Mouse (Mus musculus) thymus, postnatal 36 days (tissue): ENCODE measurements around the gene Tnfsfm13.
"Not testable (repeated sequence)": the region's sequence is repeated elsewhere in the genome, so short reads cannot be mapped to it uniquely, and the experiment has no call there.

Experiments
- DNase-seq, 2 experiments: peaks; one replicate each; pipeline ENCODE4 v3.0.0; 2022; ENCODE audit warnings: mixed read lengths in 2 of 2

Tnfsfm13 gene

DNA sequence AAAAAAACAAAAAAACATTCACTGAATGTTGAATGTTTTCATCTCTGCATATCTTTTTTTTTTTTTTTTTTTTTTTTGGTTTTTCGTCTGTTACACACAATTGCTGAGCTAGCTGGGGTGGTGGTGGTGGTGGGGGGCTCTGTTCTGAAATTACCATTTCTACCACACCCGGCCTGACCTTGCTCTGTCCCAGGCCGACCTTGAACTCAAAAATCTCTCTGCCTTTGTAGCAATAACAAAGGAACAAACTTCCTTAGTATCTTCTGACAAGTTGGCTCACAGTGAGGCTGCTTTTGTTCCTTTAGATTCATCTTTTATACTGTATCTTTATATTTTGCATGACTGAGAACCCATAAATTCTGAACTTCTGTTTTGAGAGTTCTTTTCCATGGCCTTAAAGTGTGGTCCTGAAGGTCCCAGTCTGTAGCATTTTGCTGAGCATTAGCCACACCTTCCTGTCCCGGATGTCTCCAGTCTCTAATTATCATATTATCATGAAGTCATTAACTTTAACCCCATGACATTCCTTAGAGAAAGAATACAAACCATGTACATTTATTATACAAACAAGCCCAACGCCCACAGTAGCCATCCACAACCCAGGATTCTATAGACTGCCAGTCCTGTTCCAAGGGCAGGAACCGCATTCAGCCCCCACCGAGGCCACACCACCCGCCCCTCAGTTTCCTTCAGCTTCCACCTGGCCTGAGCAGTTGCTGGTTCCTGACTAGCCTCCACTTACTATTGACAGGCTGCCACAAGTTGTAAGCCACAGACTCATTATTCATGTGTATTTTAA is 8.1 kb upstream of the Tnfsfm13 start:
- no peak for DNase-seq

DNA sequence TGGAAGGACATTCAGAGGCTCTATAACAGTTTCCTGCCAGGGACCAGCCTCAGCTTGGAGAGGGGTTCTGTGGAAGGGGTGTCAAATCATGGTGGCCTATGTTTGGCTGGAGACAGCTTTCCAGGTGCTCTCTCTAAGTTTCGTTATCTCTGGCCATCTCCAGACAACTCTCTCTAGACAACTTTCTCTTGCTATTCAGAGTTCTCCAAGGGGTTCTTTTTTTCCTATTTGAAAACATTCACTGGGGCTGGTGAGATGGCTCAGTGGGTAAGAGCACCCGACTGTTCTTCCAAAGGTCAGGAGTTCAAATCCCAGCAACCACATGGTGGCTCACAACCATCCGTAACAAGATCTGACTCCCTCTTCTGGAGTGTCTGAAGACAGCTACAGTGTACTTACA is 7.5 kb upstream of the Tnfsfm13 start:
- DNase-seq, result not testable (repeated sequence)

DNA sequence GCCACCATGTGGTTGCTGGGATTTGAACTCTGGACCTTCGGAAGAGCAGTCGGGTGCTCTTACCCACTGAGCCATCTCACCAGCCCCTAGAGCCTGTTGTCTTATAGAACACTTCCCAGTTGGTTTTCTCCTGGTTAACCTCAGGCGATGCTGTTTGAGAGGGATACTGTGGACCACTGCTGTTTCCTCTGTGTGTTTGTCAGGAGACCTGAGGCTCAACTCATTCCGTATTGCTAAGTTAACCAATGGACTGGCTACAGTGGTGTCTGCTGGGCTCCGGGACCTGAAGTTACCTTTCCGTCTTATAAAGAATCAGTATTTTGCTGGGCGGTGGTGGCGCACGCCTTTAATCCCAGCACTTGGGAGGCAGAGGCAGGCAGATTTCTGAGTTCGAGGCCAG is 7.0 kb upstream of the Tnfsfm13 start:
- DNase-seq, result not testable (repeated sequence)

DNA sequence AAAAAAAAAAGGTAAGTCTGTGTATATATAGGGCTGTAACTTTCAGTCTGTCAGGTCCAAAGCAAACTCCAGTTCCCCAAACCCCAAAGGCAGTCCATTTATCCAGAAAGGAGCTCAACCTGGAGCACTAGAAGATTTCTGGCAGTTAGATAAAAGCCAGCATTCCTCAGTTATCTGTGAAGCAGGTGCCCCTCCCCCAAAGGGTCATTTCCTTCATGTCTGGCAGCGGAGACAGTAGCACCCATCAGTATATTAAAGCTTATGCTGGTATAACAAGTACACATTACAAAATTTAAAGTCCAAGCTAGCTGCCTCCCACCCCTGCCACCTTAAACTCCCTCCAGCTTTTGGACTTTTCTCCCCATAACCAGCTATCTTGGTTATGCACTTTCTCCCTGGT is 3.7 kb upstream of the Tnfsfm13 start:
- DNase-seq, result no peak

DNA sequence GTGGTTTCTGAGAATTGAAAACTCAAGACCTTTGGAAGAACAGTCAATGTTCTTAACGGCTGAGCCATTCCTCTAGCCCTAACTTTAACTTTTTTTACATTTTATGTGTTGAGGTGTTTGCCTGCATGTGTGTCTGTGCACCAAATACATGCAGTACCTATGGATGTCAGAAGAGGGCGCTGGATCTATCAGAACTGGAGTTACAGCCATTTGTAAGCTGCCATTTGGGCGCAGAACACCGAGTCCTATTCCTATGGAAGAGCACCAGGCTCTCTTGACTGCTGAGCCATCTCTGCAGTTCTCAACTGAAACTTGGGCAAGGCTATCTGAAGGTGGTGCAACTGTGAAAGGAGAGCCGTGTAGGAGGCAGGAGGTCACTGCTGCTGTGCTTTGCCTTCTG is 2.7 kb upstream of the Tnfsfm13 start:
- no peak for DNase-seq

DNA sequence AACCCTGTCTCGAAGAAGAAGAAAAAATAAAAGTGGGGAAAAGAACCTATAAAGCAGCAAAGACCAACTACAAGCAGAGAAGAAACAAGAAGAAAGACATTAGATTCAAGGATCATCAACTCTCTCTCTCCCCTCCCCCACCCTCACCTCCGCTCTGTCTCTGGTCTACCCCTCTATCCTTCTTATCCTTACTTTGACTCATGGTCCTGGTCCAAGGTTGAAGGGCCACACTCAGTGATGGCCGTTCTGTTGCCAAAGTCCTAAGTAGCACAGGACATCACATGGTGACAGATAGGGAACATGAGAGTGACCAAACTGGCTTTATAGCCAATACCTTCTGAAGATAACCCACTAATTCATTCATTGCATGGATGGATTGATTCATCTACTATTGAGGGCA is 1.5 kb upstream of the Tnfsfm13 start:
- DNase-seq, result no peak

DNA sequence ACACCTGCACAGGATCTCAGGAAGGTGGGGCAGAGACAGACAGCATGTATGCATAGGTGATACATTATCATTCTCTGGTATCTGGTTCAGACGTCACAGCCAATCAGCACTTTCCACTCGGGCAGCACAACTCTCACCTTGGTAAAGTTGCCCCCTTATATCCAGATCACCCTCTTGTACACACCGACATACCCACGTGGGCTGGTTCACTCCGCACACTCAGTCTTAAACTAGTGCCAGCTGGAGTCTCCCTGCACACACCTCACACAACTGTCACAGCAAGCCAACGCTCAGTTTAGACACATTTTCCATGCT is 895 bp downstream of the Tnfsfm13 start:
- DNase-seq, result no peak

DNA sequence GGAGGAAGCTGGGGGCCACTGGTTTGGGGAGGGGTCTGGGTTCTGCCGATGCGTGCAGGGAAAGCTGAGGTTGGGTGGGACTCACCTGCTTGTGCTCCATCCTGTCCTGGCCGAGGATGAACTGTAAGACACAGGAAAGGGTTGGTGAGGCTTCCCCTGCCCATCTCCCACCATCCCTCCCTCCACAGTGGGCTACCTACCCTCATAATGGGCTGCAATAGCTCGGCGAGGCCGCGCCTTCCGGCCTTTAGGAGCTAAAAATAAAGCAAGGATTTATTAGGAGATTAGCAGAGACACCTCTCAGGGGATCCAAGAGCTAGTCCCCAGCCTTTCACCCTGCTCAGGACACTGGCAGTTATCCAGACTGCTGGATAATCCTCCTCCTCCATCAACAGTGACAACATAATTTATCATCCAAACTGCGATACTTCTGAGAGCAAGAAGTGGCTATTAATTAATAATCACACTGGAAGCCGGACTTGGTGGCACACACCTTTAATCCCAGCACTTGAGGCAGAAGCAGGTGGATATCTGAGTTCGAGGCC is 2.4 kb downstream of the Tnfsfm13 start:
- no peak for DNase-seq

DNA sequence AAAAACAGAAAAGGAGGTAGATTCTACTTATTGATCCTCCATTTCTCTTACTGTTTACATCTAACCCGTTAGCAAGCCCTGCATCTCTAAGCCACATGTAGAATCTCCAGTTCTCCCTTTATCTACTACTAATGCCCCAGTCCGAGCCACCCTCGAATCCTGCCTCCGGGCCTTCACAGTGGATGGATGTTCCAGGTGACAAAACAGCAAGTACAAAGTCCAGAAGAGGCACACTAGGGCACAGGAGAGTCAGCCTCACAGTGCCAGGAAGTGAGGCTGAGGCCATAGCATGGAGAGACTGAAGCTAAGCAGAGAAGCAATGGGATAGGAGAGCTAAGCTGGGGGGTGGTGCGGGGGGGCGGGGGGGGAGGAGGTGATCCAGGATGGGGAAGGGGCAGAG is 3.0 kb downstream of the Tnfsfm13 start:
- no peak for DNase-seq

DNA sequence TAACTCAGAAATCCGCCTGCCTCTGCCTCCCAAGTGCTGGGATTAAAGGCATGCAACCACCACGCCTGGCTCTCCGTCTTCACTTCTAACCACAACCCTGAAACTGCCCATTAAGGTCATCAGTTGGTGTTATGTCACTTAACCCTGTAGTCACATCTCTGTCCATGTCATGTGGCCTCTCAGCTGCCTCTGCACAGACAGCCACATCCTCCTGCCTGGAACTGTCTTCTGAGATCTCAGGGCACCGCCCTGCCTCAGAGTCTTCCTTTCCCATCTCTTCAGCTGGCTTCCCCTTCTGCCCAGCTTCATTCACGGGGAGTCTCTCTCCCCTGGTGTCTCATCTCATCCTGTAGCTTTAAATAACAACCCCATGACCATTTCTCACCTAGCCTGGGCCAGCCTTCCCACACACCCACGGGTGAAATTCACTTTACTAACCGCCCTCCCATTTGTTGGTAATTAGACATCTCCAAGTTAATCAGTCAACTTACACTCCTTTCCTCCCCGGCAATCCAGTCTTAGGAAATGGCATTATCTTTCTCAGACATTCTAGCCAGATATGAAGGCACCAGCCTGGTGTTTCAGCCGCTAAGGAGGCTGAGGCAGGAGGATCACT is 3.6 kb downstream of the Tnfsfm13 start:
- DNase-seq, result no peak

DNA sequence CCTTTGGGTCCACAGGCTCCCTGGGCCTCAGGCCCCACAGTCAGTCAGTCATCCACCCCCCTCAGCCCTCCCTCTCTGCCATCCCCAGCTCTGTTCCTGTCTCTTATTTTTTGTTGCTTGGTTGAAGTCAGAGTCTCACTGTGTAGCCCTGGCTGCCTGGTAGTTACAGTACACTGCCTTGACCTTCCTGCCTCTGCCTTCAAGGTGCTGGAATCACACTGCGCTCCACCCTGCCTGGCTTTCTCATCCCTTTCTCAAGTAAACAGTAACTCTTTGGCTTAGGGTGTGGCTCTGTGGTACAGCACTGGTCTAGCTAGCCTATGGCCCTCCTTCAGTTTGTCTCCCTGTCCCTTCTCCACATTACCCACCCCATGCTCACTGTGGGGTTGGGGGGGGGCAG is 6.0 kb downstream of the Tnfsfm13 start:
- DNase-seq, result no peak

DNA sequence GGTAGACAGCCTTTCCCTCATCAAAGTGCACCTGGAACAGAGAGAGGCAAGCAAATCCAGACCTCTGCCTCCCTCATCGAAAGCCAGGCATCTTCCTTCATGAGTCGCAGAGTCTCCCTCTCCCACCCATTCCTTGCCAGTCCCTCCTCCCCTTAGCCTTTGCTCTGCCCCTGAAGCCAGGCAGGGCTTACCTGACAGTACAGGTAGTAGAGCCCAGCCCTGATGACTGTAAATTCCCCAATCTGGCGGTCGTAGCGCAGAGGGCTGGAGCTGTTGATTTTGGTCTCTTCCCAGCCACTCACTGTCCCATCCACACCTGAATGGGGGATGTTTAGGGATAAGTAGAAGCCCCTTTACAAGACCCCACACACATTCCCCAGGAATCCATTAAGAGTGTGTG is 8.8 kb downstream of the Tnfsfm13 start:
- no peak for DNase-seq

DNA sequence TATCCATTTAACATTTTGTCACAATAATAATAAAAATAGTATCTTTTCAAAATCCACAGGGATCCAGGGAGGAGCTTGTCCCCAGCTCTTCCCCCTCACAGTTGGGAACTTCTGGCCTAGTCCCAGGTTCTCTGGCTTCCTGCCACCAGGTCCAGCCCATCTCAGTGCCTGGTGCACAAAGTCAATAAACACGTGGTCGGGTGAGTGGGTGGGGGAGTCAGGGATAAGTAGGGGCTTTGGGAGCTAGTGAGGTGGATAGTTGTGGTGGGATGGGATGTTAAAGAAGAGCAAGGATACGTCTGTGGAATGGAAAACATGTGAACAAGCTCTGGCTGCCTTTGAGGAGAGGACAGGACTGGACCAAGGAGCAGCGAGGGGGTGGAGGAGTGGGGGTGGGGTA is 9.5 kb downstream of the Tnfsfm13 start:
- no peak for DNase-seq

DNA sequence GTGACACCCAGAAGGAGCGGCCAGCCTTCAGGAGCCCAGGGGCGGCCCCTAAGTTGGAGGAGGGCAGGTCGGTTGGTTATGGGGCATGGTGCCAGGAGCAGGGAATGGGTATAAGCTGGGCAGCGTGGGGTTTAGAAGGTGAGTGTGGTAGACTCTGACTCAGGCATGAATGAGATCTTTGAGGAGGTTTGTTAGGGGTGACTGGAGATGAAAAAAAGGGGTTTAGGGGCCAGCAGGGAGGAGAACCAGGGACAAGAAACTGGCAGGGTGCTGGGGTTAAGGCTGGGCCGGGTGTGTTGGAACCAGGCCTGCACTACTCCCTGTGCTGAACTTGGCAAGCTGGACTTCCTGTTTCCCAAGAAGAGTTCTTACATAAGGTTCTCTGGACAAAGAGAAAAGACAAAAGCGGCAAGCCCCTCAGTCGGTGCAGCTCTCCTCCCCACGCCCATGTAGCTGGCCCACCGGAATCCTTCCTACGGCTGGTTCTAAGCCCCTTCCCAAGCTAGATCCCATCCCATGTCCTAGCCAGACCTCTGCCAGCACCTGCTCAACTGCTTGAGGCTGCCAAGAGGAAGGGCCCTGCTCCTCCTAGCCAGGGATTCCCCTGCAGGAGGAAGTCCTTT is 10.3 kb downstream of the Tnfsfm13 start, which contains the start of gene Tnfsf13:
Gene Tnfsf13 (minus strand): TSS at position 259 of the 623 bp plus-strand sequence.
- no peak for DNase-seq

DNA sequence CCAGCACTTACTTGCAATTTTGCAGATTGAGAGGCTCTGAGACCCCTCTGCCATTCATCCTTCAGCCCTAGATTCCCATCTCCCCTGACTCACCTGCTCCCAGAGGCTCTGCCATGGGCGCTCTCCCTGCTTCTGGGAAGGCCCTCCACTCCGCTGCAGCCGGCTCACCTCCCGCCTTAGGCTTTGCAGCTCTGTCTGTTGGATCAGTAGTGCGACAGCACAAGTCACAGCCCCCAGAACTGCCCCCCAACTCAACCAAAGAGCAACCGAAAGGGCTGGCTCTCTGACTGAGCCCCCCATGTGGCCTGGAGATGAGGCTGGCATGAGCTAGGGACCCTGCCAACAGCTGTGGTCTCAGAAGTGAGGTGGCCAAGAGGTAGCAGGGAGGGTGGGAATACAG is 11.0 kb downstream of the Tnfsfm13 start:
- no peak for DNase-seq

DNA sequence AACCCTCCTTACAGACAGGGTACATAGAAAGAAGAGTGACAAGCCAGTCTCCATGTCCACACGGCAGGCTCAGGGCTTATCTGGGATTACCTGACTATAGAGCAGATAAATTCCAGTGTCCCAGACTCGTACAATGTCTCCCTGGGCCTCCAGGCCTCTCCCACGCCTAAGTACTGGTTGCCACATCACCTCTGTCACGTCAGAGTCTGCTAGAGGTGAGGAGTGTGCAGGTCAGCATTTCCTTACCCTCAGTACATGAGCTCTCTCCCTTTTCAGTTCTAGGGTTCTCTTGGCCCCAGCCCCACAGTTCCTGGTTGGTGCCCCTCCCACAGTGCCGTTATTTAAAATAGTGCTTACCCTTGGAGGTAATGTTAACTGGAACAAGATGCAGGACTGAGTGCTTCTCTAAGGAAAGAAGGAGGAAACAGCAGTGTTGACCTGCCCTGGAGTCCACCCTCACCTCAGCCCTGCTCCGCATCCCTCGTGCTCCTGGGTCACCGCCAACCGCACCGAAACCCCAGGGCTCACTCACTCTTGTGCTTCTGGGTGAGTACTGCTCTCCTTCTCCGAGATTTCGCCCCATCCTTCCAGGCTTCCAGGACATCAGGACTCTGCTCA is 11.7 kb downstream of the Tnfsfm13 start:
- DNase-seq, result no peak

DNA sequence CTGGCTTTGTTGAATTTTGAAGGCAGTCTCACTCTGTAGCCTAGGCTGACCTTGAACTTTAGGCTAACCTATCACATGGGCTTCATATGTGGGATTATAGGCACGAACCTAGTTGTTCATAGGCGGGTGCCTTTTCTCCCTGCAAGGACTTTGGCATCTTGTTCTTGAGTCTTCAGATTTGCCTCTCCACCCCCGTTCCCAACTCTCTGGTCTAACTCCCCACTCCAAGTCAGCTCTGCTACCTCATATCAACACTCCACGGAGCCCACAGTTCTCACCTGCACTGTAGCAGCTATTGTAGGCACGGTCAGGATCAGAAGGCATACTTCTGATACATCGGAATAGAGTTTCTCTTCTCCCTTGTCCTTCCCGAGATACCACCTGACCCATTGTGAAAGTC is 12.3 kb downstream of the Tnfsfm13 start:
- no peak for DNase-seq

DNA sequence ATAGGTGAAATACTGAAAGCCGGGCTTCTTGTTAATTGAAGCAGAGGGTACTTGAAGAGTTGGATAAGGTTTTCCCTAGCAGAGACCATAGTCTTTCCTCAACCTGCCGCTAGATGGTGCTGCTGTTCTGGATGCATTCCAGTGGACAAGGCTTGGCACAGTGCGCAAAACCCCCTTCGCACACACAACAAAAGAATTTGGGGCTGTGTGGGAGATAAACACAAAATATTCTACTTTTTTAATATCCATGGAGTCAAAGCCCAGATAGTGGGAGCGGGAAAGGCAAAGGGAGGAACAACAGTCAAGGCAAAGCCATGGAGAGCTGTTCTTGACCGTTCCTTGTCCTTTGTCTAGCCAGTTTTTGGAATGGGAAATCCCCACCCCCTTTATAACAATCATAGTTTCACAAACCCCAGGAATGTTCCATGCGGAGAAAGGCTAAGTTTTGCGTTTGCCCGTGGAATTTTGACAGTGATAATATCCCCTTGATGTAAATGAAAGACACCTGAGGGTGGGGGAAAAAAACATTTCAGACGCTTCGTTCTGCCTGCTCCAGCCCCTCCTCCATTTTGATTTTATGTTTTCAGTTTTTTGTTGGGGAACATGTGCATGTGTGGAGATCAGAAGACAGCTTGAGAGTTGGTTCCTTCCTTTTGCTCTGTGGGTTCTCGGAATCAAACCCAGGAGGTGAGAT is 12.9 kb downstream of the Tnfsfm13 start:
- peak; percentile 78 to 82 for DNase-seq

DNA sequence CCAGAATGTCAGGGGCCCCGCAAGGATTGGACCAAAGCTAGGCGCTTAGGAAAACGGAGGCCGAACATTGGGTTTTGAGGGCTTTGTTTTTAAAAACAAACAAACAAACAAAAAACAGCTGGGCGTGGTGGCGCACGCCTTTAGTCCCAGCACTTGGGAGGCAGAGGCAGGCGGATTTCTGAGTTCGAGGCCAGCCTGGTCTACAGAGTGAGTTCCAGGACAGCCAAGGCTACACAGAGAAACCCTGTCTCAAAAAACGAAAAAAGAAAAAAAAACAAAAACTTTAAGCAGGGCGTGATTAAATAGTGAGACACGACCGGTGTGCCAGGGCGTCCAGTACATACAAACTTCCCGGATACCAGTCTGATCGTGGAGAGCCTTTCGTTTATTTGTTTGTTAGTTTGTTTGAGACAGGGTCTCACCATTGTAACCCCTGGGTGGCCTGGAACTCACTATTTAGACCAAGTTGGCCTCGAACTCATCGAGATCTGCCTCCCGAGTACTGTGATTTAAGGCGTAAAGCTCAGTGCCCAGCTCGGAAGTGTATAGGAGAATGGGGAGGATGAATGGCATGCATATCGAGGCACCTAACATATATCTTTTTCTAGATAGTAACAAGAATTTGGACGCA is 13.6 kb downstream of the Tnfsfm13 start:
- DNase-seq, result no peak

DNA sequence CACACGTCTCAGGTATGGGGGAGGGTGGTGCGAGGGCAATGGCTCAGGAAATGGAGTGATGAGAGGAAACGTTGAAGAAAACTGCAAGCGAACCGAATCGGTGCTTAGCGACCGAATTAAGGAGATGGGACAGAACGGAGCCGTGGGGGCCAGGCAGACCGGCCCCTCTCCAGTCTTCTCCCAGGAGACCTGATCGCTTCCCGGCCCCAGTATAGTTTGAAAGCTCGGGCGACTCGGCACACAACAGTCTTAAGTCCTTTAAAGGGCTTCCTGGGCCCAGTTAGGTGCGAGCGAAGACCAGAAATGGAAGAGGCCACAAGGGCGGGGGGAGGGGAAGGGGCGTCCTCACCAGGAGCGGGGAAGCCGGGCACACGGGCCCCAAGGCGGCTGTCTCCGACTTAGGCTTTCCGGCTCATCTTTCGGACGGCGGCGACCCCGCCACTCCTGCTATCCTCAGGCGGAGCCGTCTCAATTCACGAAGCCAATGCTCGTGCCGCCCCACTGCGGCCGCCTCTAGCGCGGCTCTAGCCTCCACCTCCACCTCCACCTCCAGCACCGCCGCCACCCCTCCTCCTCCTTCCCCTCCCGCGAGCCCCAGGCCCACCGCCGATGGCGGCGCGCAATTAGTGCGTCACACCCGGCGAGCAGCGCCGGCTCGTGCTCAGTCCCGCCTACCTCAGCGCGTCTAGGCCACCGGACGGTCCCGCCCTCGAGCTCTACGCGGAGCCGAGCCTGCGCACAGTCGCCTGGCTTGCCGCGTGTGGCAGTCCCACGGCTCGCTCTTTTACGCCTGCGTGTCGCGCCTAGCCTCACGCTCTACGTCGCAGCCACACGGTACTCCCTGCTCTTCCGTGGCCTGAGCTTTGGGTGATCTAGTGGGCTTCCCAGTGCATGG is 14.3 kb downstream of the Tnfsfm13 start, which contains the start of gene Senp3:
Gene Senp3 (minus strand): TSS at position 771 of the 895 bp plus-strand sequence.
- peak; percentile 95 to 98 for DNase-seq
